Mouse (Mus musculus) activated CD4-positive, CD25-positive, alpha-beta regulatory T cell, adult 4 months (primary cell): Measurements from ENCODE around the gene Faf1. TPM values are rescaled to one million over a fixed set of nuclear protein-coding genes. Genes with fewer than 3 reads are reported as not detected.

Experiments used
- ATAC-seq: one replicate; pipeline ENCODE4 v1.8.0; 2017
- polyA plus RNA-seq, 2 experiments: library from polyadenylated mRNA; unstranded; fragments of 100-300 nt; shearing (Covaris generic); gene quantifications; one replicate each; pipeline ENCODE4 v1.2.1; 2017

Gene Faf1
- polyA plus RNA-seq, 2 experiments from 2014 or later: 3.7 to 5.0 TPM

DNA sequence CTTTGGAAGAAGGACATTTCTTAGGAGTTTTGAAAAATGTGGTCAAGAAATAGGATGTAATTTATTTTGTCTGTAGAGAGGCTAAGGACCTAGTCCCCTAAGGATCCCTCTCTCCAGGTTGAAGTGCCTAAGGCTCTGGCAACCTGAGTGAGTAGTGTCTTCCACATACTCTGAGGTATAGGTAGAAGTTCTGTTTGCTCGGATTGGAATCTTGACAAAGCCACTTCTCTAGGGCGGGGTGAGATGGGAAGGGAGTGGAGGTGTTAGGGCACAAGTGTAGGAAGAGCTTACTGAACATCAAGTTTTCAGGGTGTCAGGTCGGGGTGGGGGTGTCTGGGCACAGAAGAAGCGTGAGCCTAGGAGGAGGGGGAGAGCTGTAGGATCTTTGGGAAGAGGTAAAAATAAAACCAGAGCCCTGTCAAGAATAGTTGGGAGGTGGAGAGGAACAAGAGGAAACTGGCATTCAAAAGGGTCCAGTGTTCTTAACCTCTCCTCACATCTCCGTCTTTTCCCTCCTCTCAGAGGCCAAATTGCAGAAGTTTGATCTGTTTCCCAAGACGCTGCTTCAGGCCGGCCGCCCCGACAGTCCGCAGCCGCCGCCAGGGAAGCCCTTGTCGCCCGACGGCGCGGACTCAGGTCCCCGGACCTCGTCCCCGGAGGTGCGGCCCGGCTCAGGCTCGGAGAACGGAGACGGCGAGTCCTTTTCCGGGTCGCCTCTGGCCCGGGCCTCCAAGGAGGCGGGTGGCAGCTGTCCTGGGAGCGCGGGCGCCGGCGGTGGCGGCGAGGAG lies 304.9 kb downstream of the Faf1 start:
- no peak for ATAC-seq

DNA sequence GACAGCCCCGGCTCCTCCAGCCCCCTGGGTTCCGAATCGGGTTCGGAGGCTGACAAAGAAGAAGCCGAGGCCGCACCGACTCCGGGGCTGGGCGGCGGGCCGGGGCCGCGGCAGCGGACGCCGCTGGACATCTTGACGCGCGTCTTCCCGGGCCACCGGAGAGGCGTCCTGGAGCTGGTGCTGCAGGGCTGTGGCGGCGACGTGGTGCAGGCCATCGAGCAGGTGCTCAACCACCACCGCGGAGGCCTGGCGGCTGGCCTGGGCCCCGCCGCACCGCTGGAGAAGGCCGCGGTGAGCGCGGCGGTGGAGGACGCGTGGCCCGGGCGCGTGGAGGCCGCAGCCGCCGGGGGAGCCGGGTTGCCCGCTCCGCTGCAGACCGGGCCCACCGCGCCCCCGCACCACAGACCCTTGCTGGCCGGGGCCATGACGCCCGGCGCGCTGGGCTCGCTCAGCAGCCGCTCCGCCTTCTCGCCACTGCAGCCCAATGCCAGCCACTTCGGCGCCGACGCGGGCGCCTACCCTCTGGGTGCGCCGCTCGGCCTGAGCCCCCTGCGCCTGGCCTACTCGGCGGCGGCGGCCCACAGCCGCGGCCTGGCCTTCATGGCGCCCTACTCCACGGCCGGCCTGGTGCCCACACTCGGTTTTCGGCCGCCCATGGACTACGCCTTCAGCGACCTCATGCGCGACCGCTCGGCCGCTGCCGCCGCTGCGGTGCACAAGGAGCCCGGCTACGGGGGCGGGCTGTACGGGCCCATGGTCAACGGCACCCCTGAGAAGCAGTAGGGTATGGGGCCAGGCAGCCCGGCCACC lies 305.7 kb downstream of the Faf1 start:
- no peak for ATAC-seq

DNA sequence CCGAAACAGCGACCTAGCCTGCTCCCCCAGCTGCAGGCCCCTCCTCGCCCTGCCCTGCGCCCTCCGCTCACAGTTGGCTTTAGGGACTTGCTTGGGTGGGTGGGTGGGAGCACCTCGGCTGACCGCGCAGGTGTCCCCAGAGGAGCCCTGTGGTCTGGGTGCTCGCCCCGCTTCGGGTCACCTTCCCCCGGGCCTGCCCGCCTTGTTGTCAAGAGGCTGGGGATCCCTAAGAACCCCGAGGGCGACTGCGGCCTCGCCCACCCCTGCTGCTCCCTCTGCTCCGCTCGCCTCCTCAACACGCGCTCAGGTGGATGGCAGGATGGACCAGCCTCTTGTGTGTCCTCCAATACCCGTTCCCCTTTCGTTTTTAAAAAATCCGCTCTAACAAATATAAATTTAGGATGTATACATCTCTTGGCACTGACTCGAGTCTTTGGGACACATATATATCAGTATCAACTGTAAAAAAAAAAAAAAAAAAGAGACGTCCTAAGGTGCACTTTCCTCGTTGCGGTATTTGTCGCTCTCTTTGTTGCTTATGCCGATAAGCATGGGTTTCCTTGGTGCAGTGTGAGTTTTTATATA lies 306.4 kb downstream of the Faf1 start:
- no peak for ATAC-seq

DNA sequence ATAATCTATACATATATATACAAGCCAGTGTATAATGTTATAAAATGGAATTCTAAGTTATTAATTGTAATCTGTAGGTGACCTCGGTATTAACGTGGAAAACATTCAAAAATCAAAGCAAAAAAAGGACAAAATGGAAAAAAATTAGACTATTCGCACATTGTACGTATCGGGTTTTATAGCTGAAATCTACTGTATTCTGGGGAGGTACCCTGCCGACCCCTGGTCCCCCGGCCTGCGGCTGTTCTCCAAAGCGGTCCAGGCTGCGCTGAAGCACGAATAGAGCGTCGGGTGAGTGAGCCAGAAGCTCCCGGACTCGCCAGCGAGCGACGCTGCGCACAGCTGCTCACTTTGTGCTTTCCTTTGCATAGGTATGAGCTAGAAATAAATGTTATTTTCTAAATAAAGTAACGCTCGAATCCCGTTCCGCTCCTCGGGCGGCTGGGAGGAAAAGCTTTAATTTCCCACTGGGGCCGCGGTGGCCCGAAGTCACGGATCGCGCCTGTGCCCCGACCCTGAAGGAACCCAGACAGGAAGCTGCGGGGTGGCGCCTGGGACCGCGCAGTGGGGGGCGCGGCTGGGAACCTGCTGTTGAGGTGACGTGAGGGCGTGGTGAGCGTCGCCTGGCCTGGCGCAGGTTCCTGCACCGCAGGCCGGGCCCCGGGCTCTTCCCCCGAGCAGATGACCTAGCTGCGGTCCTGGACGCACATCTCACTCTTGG lies 307.1 kb downstream of the Faf1 start:
- ATAC-seq: no peak

DNA sequence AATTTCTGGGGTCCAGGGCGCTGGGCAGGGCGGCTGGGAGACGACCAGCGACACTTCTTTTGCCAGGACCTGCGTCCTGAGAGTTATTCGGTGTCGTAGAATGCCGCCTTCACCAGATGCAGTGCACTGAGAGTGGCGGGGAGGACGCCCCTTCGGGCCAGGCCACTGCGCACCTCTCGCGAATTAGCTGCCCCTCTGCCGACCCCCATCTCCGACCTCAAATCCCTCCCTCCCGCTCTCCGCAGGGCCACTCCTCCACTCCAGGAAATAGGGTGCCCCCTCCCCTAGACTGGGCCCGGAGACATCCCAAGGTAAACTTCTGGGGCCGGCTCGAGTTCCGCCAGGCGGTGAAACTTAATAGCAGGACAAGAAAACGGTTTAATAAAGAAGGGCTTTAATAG lies 307.6 kb downstream of the Faf1 start:
- no peak for ATAC-seq

DNA sequence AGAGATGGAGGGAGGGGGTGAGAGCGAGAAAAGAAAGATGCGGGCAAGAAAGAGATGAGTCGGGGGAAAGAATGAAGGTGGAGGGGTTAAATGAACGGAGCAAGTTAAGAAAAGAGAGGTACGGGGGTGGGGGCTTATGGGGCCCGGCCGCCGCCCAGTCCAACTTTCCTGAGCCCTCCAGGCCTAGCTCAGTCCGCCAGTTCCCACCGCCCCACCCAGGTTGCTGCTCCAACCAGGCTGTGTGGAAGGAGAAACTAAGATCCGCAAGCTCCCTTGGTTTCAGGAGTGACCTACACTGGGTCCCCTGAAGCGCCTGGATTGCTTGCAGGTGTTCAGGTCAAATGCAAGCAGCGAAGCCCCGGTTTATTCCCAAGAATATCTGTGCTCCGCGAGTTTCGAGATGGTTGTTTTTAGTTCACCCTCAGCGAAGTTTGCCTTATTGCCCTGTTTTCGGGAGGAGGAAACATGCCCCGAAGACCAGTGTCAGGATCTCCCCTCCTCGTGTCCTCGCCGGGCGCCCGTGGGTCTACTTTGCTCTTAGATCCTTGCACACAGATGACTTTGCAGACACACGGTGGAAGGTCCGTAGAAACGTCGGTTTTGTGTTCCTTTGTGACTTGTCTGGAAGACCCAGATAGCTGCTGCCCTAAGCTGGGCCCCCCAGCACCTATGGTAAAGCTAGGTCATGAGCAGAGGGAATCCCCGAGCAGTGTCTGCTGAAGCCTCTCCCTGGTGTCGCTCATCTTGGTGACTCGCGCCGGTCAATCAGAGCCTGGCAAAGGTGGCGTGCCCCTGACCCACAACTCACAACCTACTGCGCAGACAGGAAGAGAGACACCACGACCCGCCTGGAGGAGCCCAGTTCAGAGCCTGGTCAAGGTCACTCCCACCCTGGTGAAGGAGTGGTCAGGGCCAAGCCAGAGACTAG lies 308.4 kb downstream of the Faf1 start:
- ATAC-seq: no peak

DNA sequence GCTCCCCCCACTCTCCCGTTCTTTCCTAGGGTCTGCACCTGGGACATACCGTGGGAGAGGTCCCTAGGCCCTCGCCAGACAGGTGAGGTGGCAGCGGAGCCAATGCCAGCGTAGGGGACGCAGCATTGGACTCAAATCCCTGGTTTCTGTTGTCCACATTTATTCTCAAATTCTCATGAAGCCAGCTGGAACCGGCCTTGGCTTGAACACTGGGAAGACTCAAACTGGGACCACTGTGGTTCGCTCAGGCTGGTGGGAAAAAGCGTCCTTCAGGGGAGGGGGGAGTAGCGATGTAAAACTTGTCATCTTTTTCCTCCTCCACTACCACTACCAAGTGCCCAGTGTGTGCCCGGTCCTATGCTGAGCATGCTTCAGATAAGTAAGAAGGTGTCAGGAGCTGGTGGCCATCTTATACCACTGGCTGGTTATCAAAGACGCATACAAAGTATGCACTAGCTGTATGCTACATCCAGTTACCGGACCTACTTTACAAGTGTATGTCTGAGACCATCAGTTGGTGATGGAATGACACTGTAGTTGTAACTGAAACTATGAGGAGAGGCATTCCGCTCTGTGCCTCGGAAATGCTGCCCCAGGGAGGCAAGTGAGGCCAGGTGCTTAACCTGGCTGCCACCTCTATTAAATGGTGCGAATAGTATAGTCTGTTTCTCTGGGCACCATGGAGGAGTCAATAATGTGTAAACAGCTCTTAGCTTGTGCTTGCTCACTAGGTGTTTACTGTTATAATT lies 309.2 kb downstream of the Faf1 start:
- ATAC-seq: no peak

DNA sequence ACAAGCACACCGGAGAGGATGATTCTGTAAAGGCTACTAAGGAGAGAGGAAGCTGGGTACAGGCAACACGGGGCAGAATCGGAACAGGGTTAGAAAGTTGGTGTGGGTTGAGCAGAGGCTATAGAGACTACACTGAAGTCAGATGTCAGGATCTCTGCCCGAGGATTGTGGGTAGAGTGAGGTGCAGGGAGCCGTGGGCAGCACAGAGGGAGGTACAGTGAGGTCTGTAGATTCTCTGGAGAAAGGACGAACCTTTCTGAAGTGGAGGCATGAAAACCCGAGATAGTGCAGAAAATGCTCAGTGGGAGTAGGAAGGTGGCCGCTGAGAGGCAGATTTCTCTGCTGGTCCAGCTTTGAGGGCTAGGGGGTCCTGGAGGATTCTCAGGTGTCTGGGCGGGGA lies 309.9 kb downstream of the Faf1 start:
- no peak for ATAC-seq

DNA sequence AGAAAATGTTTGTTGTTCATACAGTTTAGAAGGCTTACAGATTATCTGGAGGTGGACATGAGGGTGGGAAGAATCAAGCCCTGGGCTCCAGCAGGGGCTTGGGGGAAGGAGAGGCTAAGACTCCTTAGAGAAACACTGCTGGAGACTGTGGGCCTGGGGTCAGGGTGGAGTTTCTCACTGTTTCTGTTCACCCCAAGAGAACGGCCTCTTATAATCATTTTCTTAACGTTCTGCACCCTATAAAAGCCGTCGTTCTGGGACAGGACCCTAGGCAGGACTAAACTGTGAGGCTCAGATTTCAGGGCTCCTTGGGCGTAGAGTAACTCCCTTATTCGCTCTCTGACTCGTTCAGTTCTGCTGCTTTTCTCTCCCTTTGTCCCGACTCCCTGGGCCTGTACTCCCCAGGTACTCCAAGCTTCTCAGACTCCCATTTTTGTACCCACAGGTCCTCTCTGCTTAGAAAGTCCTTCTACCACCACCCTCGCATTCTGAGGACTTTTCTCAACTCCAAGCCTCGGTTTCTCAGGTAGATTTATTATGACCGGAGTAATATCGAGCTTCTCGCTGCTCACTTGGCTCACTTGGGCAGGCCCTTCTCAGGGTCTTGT lies 310.5 kb downstream of the Faf1 start:
- ATAC-seq: no peak

DNA sequence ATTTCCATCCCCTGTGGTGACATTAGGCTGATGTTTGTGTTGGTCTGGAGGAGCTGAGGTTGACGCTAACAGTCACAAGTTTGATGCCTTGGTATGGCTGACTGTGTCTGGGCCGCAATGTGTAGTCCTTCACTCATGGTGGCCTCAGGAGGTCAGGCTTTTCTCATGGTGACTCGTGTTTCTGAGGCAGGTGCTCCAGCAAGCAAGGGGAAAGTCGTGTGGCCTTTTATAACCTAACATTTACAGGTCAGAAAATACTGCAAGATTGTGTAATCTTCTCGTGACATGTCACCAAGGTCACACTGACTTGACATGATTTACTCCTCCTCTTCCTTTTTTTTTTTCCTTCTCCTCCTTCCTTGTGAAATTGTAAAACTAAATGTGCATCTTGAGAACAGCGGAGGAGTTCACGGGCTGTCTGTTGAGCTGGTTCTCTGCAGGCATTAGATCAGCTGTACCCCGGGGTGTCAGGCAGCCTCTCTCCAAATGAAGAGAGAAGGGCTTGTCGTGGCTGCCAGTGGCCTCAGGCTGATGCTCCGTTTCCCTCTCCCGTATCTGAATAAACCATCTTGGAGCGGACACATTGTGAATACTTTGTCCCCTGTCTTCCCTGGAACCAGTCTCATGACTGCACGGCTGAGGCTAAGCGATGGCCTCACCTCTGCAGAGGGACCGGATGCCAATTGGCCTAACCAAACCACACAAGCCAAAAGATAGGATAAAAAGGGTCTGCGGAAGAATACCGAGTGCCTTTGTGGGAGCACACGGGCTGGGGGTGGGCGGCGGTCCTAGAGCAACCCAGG lies 311.4 kb downstream of the Faf1 start:
- ATAC-seq: no peak

DNA sequence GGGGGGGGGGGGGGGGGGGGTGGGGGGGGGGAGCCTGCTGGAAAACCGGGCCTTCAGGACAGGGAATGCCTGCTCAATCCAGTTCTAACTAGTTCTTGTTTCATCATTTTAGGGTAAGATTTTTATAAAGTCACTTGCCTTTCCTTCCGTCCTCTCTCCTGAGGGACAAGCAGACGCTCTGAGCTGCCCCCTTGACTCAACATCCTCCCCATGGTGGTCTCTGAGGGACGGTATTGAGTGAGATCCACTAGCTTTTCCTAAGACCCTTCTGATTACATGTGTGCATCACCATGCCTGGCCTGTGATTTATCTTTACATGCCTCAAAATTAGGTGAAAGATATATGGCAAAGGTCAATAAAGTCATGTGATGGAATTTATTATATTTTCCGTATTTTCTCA lies 312.0 kb downstream of the Faf1 start:
- no peak for ATAC-seq

DNA sequence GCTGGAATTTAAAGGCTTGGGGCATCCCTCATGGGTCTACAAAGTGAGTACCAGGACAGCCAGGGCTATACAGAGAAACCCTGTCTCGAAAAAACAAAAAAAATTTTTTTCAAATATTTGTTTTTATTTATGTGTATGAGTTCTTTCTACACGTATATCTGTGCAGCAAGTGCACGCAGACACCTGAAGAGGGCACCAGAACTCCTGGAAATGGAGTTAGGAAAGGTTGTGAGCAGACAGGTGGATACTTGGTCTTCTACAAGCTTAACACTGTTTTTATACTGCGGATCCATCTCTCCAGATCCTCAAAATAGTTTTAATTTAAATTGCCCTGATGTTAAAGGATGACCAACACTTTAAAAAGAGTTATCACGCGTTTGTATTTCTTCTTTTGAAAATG lies 312.8 kb downstream of the Faf1 start:
- no peak for ATAC-seq

DNA sequence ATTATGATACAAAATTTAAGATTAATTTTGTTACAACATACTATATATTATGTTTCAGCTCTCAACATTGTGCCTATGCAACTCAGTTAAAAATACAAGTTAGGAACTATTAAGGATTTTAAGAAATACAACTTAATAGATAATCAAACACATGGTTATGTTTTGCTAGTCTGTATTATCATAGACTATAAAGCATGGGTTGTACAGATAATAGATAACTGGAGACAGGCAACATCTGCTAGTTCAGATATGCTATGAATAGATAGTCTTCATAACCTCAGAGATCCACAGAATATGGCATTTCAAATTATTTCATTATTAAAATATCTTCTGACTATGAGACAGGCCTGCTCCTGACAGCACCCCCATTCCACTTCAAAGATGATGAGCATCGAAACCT lies 329.7 kb downstream of the Faf1 start:
- no peak for ATAC-seq

Other genes starting within 250 kb of the Faf1 start
- 1 to 10 TPM; 4.4 to 6.9 TPM for gene Rnf11, start 191.9 kb upstream of the Faf1 start, polyA plus RNA-seq
- gene 4930522H14Rik, start 145.3 kb upstream of the Faf1 start, polyA plus RNA-seq: not detected
- 10 to 100 TPM; 26.3 to 28.6 TPM for gene Cdkn2c, start 9.4 kb upstream of the Faf1 start, polyA plus RNA-seq